Mouse (Mus musculus) kidney, embryonic 14.5 days (tissue): ENCODE measurements at regions not wholly inside any gene's neighbourhood (a gene's known extent, or its start where the extent isn't known, plus 50 kb on each side); places are given as distances from the start of the nearest gene placed in this dataset.
"Not testable (repeated sequence)": the region's sequence is repeated elsewhere in the genome, so short reads cannot be mapped to it uniquely, and the experiment has no call there.

Source experiments
- ATAC-seq: fragments of 200-750 bp; cut with Nextera tagmentation; 2 replicates; pipeline ENCODE4 v1.8.0; 2017; ENCODE audit warnings: moderate number of reproducible peaks, mild to moderate bottlenecking, moderate TSS enrichment, moderate library complexity; ENCODE audit not compliant: low FRiP score, low TSS enrichment
- H3K27ac ChIP-seq: fragments of 300-500 bp; sonication (generic); 2 replicates; pipeline ENCODE4 v1.5.1; 2014; ENCODE audit warnings: low read depth, mild to moderate bottlenecking, low read length, moderate library complexity, mixed read lengths
- H3K27me3 ChIP-seq: fragments of 300-500 bp; sonication (generic); 2 replicates; pipeline ENCODE4 v1.6.1; 2014; ENCODE audit warnings: mild to moderate bottlenecking, low read length; ENCODE audit not compliant: control insufficient read depth, insufficient read depth
- H3K36me3 ChIP-seq: fragments of 300-500 bp; sonication (generic); 2 replicates; pipeline ENCODE4 v1.6.1; 2014; ENCODE audit warnings: low read length, mixed read lengths; ENCODE audit not compliant: control insufficient read depth, insufficient read depth
- H3K4me1 ChIP-seq: fragments of 300-500 bp; sonication (generic); 2 replicates; pipeline ENCODE4 v1.6.1; 2014; ENCODE audit warnings: low read length, mixed read lengths; ENCODE audit not compliant: control insufficient read depth, insufficient read depth
- H3K4me2 ChIP-seq: fragments of 300-500 bp; sonication (generic); replicated peaks from 2 replicates; pipeline ENCODE4 v1.6.1; 2014; ENCODE audit warnings: low read depth, mild to moderate bottlenecking, low read length
- H3K4me3 ChIP-seq: fragments of 300-500 bp; sonication (generic); 2 replicates; pipeline ENCODE4 v1.5.1; 2014; ENCODE audit warnings: mild to moderate bottlenecking, low read length
- H3K9ac ChIP-seq: fragments of 300-500 bp; sonication (generic); 2 replicates; pipeline ENCODE4 v1.6.1; 2014; ENCODE audit warnings: low read depth, mild to moderate bottlenecking, low read length, moderate library complexity
- H3K9me3 ChIP-seq: fragments of 300-500 bp; sonication (generic); 2 replicates; pipeline ENCODE4 v1.6.1; 2016; ENCODE audit warnings: low read length; ENCODE audit not compliant: control insufficient read depth
- WGBS: fragments of 180-500 bp; shearing (Covaris S2); extraction: QIAGEN DNeasy Blood & Tissue Kit; methylation state at CpG from one replicate; pipeline ENCODE4 v1.1.7; 2014; 5-methylcytosine and 5-hydroxymethylcytosine counted together

GRCm38 (mm10) chr3:49643871-49644270 is 113.3 kb downstream of the Pcdh18 start:
- H3K4me1 ChIP-seq, result no peaks in the 10 kb centered on the region
- H3K36me3 ChIP-seq, result no peaks in the 10 kb centered on the region
- 94% methylated on average over 8 of the region's 8 CpGs for WGBS
- H3K9me3 ChIP-seq, result no peaks in the 10 kb centered on the region
- ATAC-seq, result no peak
- no peak overlapping the region for H3K4me3 ChIP-seq
- no peaks in the 10 kb centered on the region for H3K27me3 ChIP-seq
- no peak overlapping the region for H3K4me2 ChIP-seq
- no peak overlapping the region for H3K9ac ChIP-seq
- H3K27ac ChIP-seq, result no peak overlapping the region

GRCm38 (mm10) chr3:49641966-49642758 is 115.0 kb downstream of the Pcdh18 start:
- Histone ChIP-seq H3K4me3 (no peak overlapping the region), H3K9ac (no peak overlapping the region), H3K4me1 (no peaks in the 10 kb centered on the region), H3K36me3 (no peaks in the 10 kb centered on the region), H3K27ac (peak overlapping the region; percentile 34), H3K27me3 (no peaks in the 10 kb centered on the region), H3K4me2 (no peak overlapping the region), H3K9me3 (no peaks in the 10 kb centered on the region)
- peak; percentile 91 for ATAC-seq
- WGBS, result 41% methylated on average over 4 of the region's 4 CpGs

GRCm38 (mm10) chr3:49641411-49641810 is 115.7 kb downstream of the Pcdh18 start:
- no peaks in the 10 kb centered on the region for H3K27me3 ChIP-seq
- H3K27ac ChIP-seq, result no peak overlapping the region; the same call in 1 of the 2 replicates
- H3K9ac ChIP-seq, result no peak overlapping the region
- H3K4me2 ChIP-seq, result no peak overlapping the region
- no peak overlapping the region for H3K4me3 ChIP-seq
- no peaks in the 10 kb centered on the region for H3K36me3 ChIP-seq
- ATAC-seq, result no peak
- 82% methylated on average over 1 of the region's 1 CpGs for WGBS
- H3K9me3 ChIP-seq, result no peaks in the 10 kb centered on the region
- H3K4me1 ChIP-seq, result no peaks in the 10 kb centered on the region

GRCm38 (mm10) chr3:49638601-49639000 is 118.5 kb downstream of the Pcdh18 start:
- H3K4me2 ChIP-seq, result no peak overlapping the region
- no peaks in the 10 kb centered on the region for H3K27me3 ChIP-seq
- H3K4me1 ChIP-seq, result no peaks in the 10 kb centered on the region
- no peak overlapping the region for H3K4me3 ChIP-seq
- no peaks in the 10 kb centered on the region for H3K9me3 ChIP-seq
- 89% methylated on average over 2 of the region's 2 CpGs for WGBS
- no peaks in the 10 kb centered on the region for H3K36me3 ChIP-seq
- H3K27ac ChIP-seq, result no peak overlapping the region
- no peak overlapping the region for H3K9ac ChIP-seq
- ATAC-seq, result no peak

- ATAC-seq, result no peak
- no peak overlapping the region for H3K4me3 ChIP-seq
- no peaks in the 10 kb centered on the region for H3K27me3 ChIP-seq
- 44% methylated on average over 2 of the region's 2 CpGs for WGBS
- H3K36me3 ChIP-seq, result no peaks in the 10 kb centered on the region
- H3K4me1 ChIP-seq, result no peaks in the 10 kb centered on the region
- H3K4me2 ChIP-seq, result no peak overlapping the region
- H3K9me3 ChIP-seq, result no peaks in the 10 kb centered on the region
- no peak overlapping the region for H3K27ac ChIP-seq
- H3K9ac ChIP-seq, result no peak overlapping the region
These were observed 120.4 kb downstream of the Pcdh18 start for GRCm38 (mm10) chr3:49636676-49637075.

GRCm38 (mm10) chr3:49592706-49593451 is 164.2 kb downstream of the Pcdh18 start:
- Histone ChIP-seq H3K36me3 (no peaks in the 10 kb centered on the region), H3K27me3 (no peaks in the 10 kb centered on the region), H3K4me3 (no peak overlapping the region), H3K9me3 (no peaks in the 10 kb centered on the region), H3K4me2 (no peak overlapping the region), H3K4me1 (no peaks in the 10 kb centered on the region), H3K9ac (no peak overlapping the region), H3K27ac (no peak overlapping the region)
- peak; percentile 71; the same call in 1 of the 2 replicates for ATAC-seq
- 32% methylated on average over 9 of the region's 9 CpGs for WGBS

- Histone ChIP-seq H3K4me2 (no peak overlapping the region), H3K27ac (no peak overlapping the region), H3K9ac (no peak overlapping the region), H3K36me3 (no peaks in the 10 kb centered on the region), H3K4me1 (no peaks in the 10 kb centered on the region), H3K9me3 (no peaks in the 10 kb centered on the region), H3K4me3 (no peak overlapping the region), H3K27me3 (no peaks in the 10 kb centered on the region)
- no peak for ATAC-seq
- 87% methylated on average over 2 of the region's 2 CpGs for WGBS
These were observed 166.9 kb downstream of the Pcdh18 start for GRCm38 (mm10) chr3:49590234-49590633.

- H3K27ac ChIP-seq, result no peak overlapping the region
- no peaks in the 10 kb centered on the region for H3K4me1 ChIP-seq
- H3K4me3 ChIP-seq, result no peak overlapping the region
- H3K4me2 ChIP-seq, result no peak overlapping the region
- no peak for ATAC-seq
- H3K27me3 ChIP-seq, result no peaks in the 10 kb centered on the region
- H3K9ac ChIP-seq, result no peak overlapping the region
- no peaks in the 10 kb centered on the region for H3K9me3 ChIP-seq
- no peaks in the 10 kb centered on the region for H3K36me3 ChIP-seq
- WGBS, result 83% methylated on average over 6 of the region's 6 CpGs
These were observed 170.5 kb downstream of the Pcdh18 start for GRCm38 (mm10) chr3:49586531-49587168.

GRCm38 (mm10) chr3:49585962-49586361 is 171.2 kb downstream of the Pcdh18 start:
- H3K9me3 ChIP-seq, H3K9ac ChIP-seq, ATAC-seq, H3K4me2 ChIP-seq, H3K27ac ChIP-seq, H3K4me1 ChIP-seq, H3K36me3 ChIP-seq, H3K27me3 ChIP-seq, H3K4me3 ChIP-seq: not testable (repeated sequence)
